27 mouse cellular contexts compared by ENCODE assay signal in genomic region chr17:8769155-8769554, GRCm38 (mm10).
"Had no signal": no experiment of that assay in that cellular context is flagged by ENCODE, and none has a peak within 500 bp of the region (broad histone marks: within the 10 kb centered on the region; RNA-seq: fewer than 3 reads in every experiment).

No protein-coding gene starts in this region.

- H3K4me3 ChIP-seq: gastrocnemius, adult 2 months; heart, adult 2 months; heart, embryonic 13.5 days; heart, embryonic 15.5 days; intestine, embryonic 15.5 days; layer of hippocampus, adult 2 months; left cerebral cortex, adult 2 months; limb, embryonic 10.5 days; limb, embryonic 12.5 days; liver, embryonic 13.5 days; liver, embryonic 15.5 days had no signal

- H3K9ac ChIP-seq: heart, embryonic 13.5 days; heart, embryonic 15.5 days; hindbrain, embryonic 14.5 days; intestine, embryonic 15.5 days; limb, embryonic 12.5 days; liver, embryonic 13.5 days; liver, embryonic 15.5 days had no signal

- H3K4me2 ChIP-seq: heart, embryonic 11.5 days; heart, embryonic 13.5 days; heart, embryonic 15.5 days; hindbrain, embryonic 14.5 days; intestine, embryonic 15.5 days; limb, embryonic 12.5 days; liver, embryonic 13.5 days; liver, embryonic 15.5 days had no signal

- H3K27ac ChIP-seq: gastrocnemius, adult 2 months; heart, adult 2 months; heart, embryonic 13.5 days; heart, embryonic 15.5 days; hindbrain, embryonic 14.5 days; intestine, embryonic 15.5 days; layer of hippocampus, adult 2 months; left cerebral cortex, adult 2 months; limb, embryonic 10.5 days; limb, embryonic 12.5 days; liver, embryonic 13.5 days; liver, embryonic 15.5 days had no signal

- H3K9me3 ChIP-seq: heart, embryonic 13.5 days; heart, embryonic 15.5 days; intestine, embryonic 15.5 days; limb, embryonic 10.5 days; limb, embryonic 12.5 days; liver, embryonic 13.5 days; liver, embryonic 15.5 days had no signal

- H3K4me1 ChIP-seq: heart, embryonic 13.5 days; heart, embryonic 15.5 days; intestine, embryonic 15.5 days; limb, embryonic 10.5 days; limb, embryonic 12.5 days; liver, embryonic 13.5 days; liver, embryonic 15.5 days had no signal

- H3K36me3 ChIP-seq: heart, embryonic 13.5 days; heart, embryonic 15.5 days; intestine, embryonic 15.5 days; limb, embryonic 10.5 days; limb, embryonic 12.5 days; liver, embryonic 13.5 days; liver, embryonic 15.5 days had no signal

- ATAC-seq: hindbrain, embryonic 16.5 days; inflammation-experienced regulatory T-cells, adult 6 months; intestine, embryonic 15.5 days; intestine, postnatal 0 days had no signal

- H3K27me3 ChIP-seq: heart, embryonic 13.5 days; heart, embryonic 15.5 days; intestine, embryonic 15.5 days; limb, embryonic 12.5 days; liver, embryonic 13.5 days; liver, embryonic 15.5 days had no signal

- DNase-seq: gastrocnemius, adult 2 months; gastrocnemius, postnatal 10 days; gastrocnemius, postnatal 25 days; heart, adult 11 months; heart, adult 2 months; heart, postnatal 14 days; heart, postnatal 36 days; kidney, adult 18-20 months; kidney, adult 8-10 months; kidney, postnatal 10 days; kidney, postnatal 25 days; kidney, postnatal 4 days; liver; liver, embryonic 13.5 days had no signal
